Mouse (Mus musculus) kidney, postnatal 4 days (tissue): ENCODE measurements at regions not wholly inside any gene's neighbourhood (a gene's known extent, or its start where the extent isn't known, plus 50 kb on each side); places are given as distances from the start of the nearest gene placed in this dataset.

Source experiments
- DNase-seq, 2 experiments: peaks; one replicate each; pipeline ENCODE4 v3.0.0; 2021; ENCODE audit warnings: mixed read lengths in 2 of 2

DNA sequence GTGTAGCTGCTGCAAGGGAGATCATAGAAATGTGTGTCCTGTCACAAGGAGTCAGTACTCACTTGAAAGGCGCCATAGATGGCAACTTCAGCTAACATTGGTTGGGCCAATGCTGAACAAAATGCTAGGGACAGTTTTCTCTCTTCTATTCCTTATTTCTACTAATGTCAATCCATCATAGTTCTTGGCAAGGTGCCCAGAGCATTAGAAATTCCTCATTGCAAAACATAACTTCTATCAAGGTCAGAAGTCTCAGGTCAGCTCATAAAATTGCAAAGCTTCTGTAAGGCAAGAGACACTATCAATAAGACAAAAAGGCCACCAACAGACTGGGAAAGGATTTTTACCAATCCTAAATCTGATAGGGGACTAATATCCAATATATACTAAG is 106.3 kb downstream of the D1Ertd622e start:
- DNase-seq: no peak

DNA sequence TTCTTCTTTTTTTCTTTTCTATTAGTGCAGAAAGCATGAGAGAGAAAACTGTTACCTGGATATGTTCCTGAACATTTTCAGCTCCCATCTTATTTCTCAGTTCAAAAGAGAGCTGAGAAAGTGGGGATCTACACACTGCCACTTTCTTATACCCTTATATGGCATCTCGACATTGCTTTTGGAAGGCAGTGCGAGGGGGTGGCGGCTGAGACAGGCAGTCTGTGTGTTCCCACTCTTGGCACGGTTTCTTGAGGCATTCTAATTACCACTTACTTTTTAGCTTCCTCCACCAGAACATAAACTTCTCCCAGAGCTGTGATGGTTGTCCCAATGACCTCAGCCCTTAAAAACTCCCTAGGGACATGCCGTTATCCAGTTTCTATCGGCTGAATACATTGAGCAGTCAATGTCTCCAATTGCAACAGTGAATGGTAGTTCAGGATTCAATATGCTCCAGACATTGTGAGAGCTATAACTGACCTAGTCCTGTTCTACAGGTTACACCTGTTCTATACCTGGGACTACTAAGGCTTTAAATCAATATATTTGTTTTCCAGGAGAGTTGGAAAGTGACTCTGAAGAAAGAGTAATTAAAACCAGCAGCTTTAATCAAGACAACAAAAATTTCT is 106.8 kb downstream of the D1Ertd622e start:
- DNase-seq: peak in 1 of 2 experiments; percentile 2

DNA sequence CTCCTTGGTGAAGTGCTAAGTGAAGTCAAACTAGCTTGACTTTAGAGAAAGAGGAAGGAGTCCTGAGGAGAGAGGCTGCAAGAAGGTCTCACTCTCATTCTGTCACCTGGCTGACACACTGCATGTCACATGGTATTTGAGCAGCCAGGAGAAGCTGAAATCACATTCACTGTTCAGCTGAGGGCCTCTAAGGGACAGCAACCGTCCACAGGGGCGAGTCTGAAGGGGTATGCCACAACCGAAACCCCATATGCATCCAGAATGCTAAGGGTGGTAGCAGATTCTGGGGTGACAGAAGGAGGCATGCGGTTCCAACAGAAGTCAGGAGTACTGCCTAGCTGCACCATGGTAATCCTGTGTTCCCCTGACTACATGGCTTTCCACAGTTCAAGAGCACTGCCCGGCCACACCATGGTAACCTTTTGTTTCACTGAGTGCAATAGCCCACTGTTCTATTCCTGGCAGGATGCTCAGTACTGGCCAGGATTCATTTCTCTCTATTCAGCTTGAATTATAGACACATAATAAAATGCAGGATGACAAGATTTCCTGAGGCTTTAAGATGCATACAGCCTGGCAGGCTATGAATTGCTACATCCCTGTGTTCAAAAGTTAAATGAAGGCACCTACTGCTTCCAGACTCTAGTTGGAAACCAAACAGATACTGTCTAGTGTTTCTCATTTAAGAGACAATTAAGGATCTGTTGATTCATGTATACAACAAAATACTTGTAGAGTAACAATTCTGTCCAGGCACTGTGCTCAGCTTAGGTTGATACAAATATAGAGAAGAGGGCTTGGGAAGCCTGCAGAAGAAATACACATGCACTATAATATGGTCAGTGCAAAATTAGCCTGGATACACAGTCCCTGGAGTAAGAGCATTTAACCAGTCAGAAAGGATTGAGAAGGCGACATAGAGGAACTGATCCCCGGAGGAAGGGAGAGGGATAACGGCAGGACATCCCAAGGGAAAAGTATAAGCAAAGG is 108.1 kb downstream of the D1Ertd622e start:
- no peak for DNase-seq

DNA sequence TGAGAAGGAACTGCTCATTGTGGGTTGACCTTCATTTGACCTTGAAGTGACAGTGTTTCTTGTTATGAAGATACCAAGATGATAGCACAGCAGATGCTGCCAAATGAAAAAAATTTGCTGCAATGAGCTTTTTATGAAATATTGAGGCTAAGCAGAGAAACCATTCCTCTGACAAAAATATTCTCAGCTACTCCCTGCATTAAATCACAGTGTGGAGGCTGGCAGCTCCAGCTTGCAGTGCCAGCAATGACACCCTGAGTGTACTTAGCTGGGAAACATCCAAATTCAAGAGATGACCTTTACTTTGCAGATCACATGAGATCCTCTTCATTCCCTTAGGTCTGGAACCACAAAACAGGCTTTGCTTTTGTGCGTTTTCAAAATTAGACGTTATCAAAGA is 109.0 kb downstream of the D1Ertd622e start:
- DNase-seq: no peak

DNA sequence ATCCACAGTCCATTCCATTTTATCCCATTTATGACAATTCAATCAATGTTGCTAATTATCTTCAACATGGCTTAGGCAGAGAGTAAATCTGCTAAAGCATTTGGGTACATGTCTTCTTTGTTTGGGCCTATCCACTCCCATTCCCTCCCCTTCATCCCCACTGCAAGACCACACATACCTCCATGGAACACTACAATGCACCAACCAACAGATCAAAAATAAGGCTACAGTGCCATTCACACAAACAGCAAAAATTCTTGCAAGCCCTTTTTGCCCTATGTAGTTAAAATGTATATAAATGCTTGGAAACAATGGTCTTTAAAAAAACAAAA is 120.7 kb downstream of the D1Ertd622e start:
- DNase-seq: no peak

DNA sequence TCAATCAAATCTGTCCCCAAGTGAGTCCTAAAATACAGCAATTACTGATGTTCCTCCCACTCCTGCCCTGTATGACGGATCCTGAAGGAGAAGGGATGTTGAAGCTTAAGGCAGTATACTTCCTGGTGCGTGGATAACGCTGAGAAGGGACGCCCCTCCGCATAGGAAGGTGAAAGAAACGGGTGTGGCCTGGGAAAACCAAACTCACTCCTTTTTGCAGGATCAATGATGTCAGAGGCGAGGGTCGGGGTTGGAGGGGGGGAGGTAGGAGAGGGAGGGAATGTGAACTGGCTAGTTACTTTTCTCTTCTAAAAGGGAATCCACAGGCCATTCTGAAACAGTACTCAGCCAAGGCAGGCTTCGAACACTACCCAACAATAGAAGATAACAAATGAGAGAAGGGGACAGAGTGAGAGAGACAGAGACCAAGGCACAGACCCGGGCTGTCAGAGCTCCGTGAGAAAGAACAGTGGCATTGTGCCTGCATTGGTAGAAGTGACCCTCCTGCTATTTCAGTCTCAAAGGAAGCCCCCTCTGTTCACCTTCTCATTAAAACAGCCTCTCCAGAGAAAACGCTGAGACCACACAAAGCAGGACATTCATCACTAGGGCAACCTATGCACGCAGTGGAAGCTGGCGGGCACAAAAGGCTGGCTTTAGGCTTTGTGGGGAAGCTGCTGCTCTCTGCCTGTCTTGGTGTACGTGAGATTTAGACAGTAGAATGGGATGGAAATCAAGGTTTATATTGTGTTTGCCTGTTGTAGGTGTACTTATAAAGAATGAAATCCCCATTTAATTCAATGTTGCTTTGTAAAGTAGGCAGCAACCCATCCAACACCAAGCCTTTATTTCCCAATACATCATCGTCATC is 121.3 kb downstream of the D1Ertd622e start:
- DNase-seq: no peak

DNA sequence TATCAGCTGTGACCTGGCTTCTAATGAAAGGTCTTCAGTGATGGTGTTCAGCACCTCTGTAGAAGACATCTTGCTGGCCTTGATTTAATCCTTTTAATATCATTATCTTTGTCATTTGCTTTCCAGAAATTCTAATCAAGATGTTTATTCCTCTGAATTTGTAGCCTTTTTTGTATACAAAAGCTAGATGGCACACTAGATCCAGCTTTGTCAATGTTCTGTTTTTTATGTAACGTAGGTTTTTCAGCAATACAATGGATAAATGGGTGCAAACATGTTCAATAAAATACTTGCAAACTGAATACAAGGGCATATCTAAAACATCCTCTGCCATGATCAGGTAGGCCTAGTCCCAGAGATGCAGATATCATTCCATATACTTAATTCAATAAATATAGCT is 165.0 kb downstream of the D1Ertd622e start:
- no peak for DNase-seq

DNA sequence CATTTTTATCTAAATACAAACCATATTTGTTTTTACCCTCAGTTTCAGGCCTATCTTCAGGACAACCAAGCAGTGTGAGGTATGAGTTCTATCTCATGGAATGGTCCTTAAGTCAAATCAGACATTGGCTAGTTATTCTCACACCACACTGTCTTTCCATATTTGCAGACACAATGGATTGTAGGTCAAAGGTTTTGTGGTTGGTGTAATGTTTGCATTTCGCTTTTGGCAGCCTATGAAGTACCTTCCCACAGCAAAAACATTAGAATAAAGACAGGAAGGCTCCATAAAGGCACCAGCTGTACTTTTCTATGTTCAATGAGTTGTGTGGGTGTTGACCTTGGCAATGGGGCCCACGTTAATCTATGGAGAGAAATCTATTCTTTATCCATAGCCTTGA is 182.0 kb downstream of the D1Ertd622e start:
- no peak for DNase-seq
